In genomic region chr2:19701386-19701785, GRCm38 (mm10) we compare ENCODE assay signal across 27 mouse cellular contexts. TPM values are rescaled to one million over a fixed set of nuclear protein-coding genes. Genes with fewer than 3 reads are reported as not detected.
DNase-seq lines count a peak whose midpoint lies in the region; ATAC-seq lines count a peak whose summit lies in the region.
"Had no signal": no experiment of that assay in that cellular context is flagged by ENCODE, and none has a peak within 500 bp of the region (broad histone marks: within the 10 kb centered on the region; RNA-seq: fewer than 3 reads in every experiment).

No protein-coding gene starts in this region.

- H3K27me3 ChIP-seq in forebrain, embryonic 12.5 days, result no peaks in the 10 kb centered on the region
- H3K27me3 ChIP-seq: embryonic facial prominence, embryonic 15.5 days; heart, embryonic 13.5 days; hindbrain, embryonic 15.5 days; limb, embryonic 15.5 days; midbrain, embryonic 13.5 days; neural tube, embryonic 13.5 days had no signal

- no peak overlapping the region for H3K9ac ChIP-seq in forebrain, embryonic 12.5 days
- H3K9ac ChIP-seq: embryonic facial prominence, embryonic 15.5 days; heart, embryonic 13.5 days; hindbrain, embryonic 15.5 days; limb, embryonic 15.5 days; liver, embryonic 14.5 days; lung, embryonic 14.5 days; midbrain, embryonic 13.5 days; neural tube, embryonic 13.5 days had no signal

- WGBS in forebrain, embryonic 12.5 days, result 93% methylated on average over 3 of the region's 3 CpGs

- no peak overlapping the region for H3K4me3 ChIP-seq in forebrain, embryonic 12.5 days (replicated peaks)
- H3K4me3 ChIP-seq: embryonic facial prominence, embryonic 10.5 days; embryonic facial prominence, embryonic 15.5 days; heart, embryonic 13.5 days; hindbrain, embryonic 10.5 days; hindbrain, embryonic 15.5 days; limb, embryonic 10.5 days; limb, embryonic 15.5 days; midbrain, embryonic 13.5 days; neural tube, embryonic 13.5 days had no signal

- no peaks in the 10 kb centered on the region for H3K9me3 ChIP-seq in forebrain, embryonic 12.5 days
- H3K9me3 ChIP-seq: embryonic facial prominence, embryonic 10.5 days; embryonic facial prominence, embryonic 15.5 days; heart, embryonic 13.5 days; hindbrain, embryonic 10.5 days; hindbrain, embryonic 15.5 days; limb, embryonic 10.5 days; limb, embryonic 15.5 days; midbrain, embryonic 13.5 days; neural tube, embryonic 13.5 days had no signal

- no peak for ATAC-seq in forebrain, embryonic 12.5 days (ENCODE audit: low FRiP score)
- ATAC-seq: CD4-positive, CD25-positive, alpha-beta regulatory T cell, adult 4 months; forebrain, embryonic 14.5 days; inflammation-experienced regulatory T-cells, adult 6 months; midbrain, embryonic 13.5 days had no signal

- no peak overlapping the region for H3K27ac ChIP-seq in forebrain, embryonic 12.5 days
- H3K27ac ChIP-seq: embryonic facial prominence, embryonic 10.5 days; embryonic facial prominence, embryonic 15.5 days; hindbrain, embryonic 10.5 days; hindbrain, embryonic 15.5 days; limb, embryonic 10.5 days; limb, embryonic 15.5 days; liver, embryonic 14.5 days; macrophage; midbrain, embryonic 13.5 days; neural tube, embryonic 13.5 days had no signal

- no peak overlapping the region for H3K4me2 ChIP-seq in forebrain, embryonic 12.5 days
- H3K4me2 ChIP-seq: embryonic facial prominence, embryonic 15.5 days; heart, embryonic 13.5 days; hindbrain, embryonic 15.5 days; limb, embryonic 15.5 days; lung, embryonic 14.5 days; midbrain, embryonic 13.5 days; neural tube, embryonic 13.5 days had no signal

- no peaks in the 10 kb centered on the region for H3K4me1 ChIP-seq in forebrain, embryonic 12.5 days
- H3K4me1 ChIP-seq: embryonic facial prominence, embryonic 10.5 days; embryonic facial prominence, embryonic 15.5 days; hindbrain, embryonic 10.5 days; hindbrain, embryonic 15.5 days; limb, embryonic 10.5 days; midbrain, embryonic 13.5 days; neural tube, embryonic 13.5 days had no signal

- no peaks in the 10 kb centered on the region for H3K36me3 ChIP-seq in forebrain, embryonic 12.5 days (replicated peaks)
- H3K36me3 ChIP-seq: embryonic facial prominence, embryonic 10.5 days; embryonic facial prominence, embryonic 15.5 days; heart, embryonic 13.5 days; hindbrain, embryonic 10.5 days; hindbrain, embryonic 15.5 days; limb, embryonic 10.5 days; limb, embryonic 15.5 days; midbrain, embryonic 13.5 days; neural tube, embryonic 13.5 days had no signal

- intact Hi-C loops in heart, postnatal 14 days (cut with DNase I), result loop anchor here (5.0 kb wide), 1 partner anchor 39 kb away; no protein-coding TSS in a partner anchor

- DNase-seq in heart, adult 11 months, result peak; percentile 66
- DNase-seq in heart, postnatal 14 days, result no peak
- peak; percentile 54 for DNase-seq in lung, postnatal 36 days
- no peak for DNase-seq in lung, postnatal 4 days
- peak; percentile 39 for DNase-seq in cerebellum, adult 9-11 months
- no peak for DNase-seq in urinary bladder, postnatal 36 days (ENCODE audit: low spot score in 2 of 2)
- DNase-seq: adrenal gland, postnatal 14 days; gastrocnemius, postnatal 25 days; heart, postnatal 10 days; kidney, adult 11 months; layer of hippocampus, adult 9-11 months; lung, embryonic 14.5 days had no signal

RNA-seq across cellular contexts. Expression of gene Otud1, which starts 43.8 kb away (rescaled TPM):
- 10 to 100 TPM; 15.7 to 17.7 TPM for total RNA-seq in heart, postnatal 14 days (2021)
- polyA plus RNA-seq in forebrain, embryonic 12.5 days (2016; fragmentation: Nextera tagmentation; extraction: Ambion mirVana), result 1.2 and 1.3 TPM in 2 replicates

Comparison
In these comparisons a context has a peak if more than half of its experiments do, and no peak if none do; other contexts are left out.
1. DNase-seq: peak in heart, adult 11 months (single experiment), lung, postnatal 36 days (single experiment) and cerebellum, adult 9-11 months (single experiment); none in heart, postnatal 14 days (0 of 2), lung, postnatal 4 days (0 of 2) and urinary bladder, postnatal 36 days (0 of 2).